Mouse (Mus musculus) limb, embryonic 14.5 days (tissue): ENCODE data around the gene Ppp2r2c. TPM values are rescaled to one million over a fixed set of nuclear protein-coding genes. Genes with fewer than 3 reads are reported as not detected.

Source experiments
- ATAC-seq: fragments of 200-750 bp; cut with Nextera tagmentation; 2 replicates; pipeline ENCODE4 v1.8.0; 2017; ENCODE audit warnings: low read depth, moderate number of reproducible peaks, moderate TSS enrichment; ENCODE audit not compliant: low FRiP score
- DNase-seq: peaks from one replicate; pipeline ENCODE4 v3.0.0-alpha.2; 2015; ENCODE audit warnings: low spot score
- H3K27ac ChIP-seq: fragments of 300-500 bp; sonication (generic); replicated peaks from 2 replicates; pipeline ENCODE4 v1.5.1; 2014; ENCODE audit warnings: low read depth, mild to moderate bottlenecking, low read length, moderate library complexity, mixed read lengths
- H3K27me3 ChIP-seq: fragments of 300-500 bp; sonication (generic); 2 replicates; pipeline ENCODE4 v1.6.1; 2014; ENCODE audit warnings: low read length, mixed read lengths; ENCODE audit not compliant: control insufficient read depth, insufficient read depth
- H3K36me3 ChIP-seq: fragments of 300-500 bp; sonication (generic); 2 replicates; pipeline ENCODE4 v1.6.1; 2014; ENCODE audit warnings: mild to moderate bottlenecking, low read length, moderate library complexity, mixed read lengths; ENCODE audit not compliant: control insufficient read depth, insufficient read depth
- H3K4me1 ChIP-seq: fragments of 300-500 bp; sonication (generic); 2 replicates; pipeline ENCODE4 v1.6.1; 2014; ENCODE audit warnings: antibody characterized with exemption, low read length, mixed read lengths; ENCODE audit not compliant: control insufficient read depth, insufficient read depth
- H3K4me2 ChIP-seq: fragments of 300-500 bp; sonication (generic); replicated peaks from 2 replicates; pipeline ENCODE4 v1.6.1; 2014; ENCODE audit warnings: low read depth, mild to moderate bottlenecking, low read length, moderate library complexity; ENCODE audit not compliant: severe bottlenecking
- H3K4me3 ChIP-seq: fragments of 300-500 bp; sonication (generic); replicated peaks from 2 replicates; pipeline ENCODE4 v1.5.1; 2014; ENCODE audit warnings: low read length
- H3K9ac ChIP-seq: fragments of 300-500 bp; sonication (generic); 2 replicates; pipeline ENCODE4 v1.6.1; 2014; ENCODE audit warnings: mild to moderate bottlenecking, low read depth, low read length, moderate library complexity; ENCODE audit not compliant: severe bottlenecking
- H3K9me3 ChIP-seq: fragments of 300-500 bp; sonication (generic); 2 replicates; pipeline ENCODE4 v1.6.1; 2016; ENCODE audit warnings: low read length; ENCODE audit not compliant: control insufficient read depth
- POLR2A ChIP-seq: fragments of 200-500 bp; IDR thresholded peaks from 2 replicates; pipeline ENCODE4 v1.8.0; 2012; ENCODE audit warnings: inconsistent platforms, mild to moderate bottlenecking, moderate library complexity, borderline replicate concordance; ENCODE audit not compliant: insufficient read depth, insufficient read length; ENCODE audit errors: extremely low read depth
- WGBS: fragments of 180-500 bp; shearing (Covaris S2); extraction: QIAGEN DNeasy Blood & Tissue Kit; methylation state at CpG from one replicate; pipeline ENCODE4 v1.1.7; 2014; 5-methylcytosine and 5-hydroxymethylcytosine counted together
- polyA plus RNA-seq, 2 experiments: library from polyadenylated mRNA; depleted of rRNA in 1 of 2; stranded (reverse) in 1 of 2; unstranded in 1 of 2; fragments of >200 nt; fragmentation: Nextera tagmentation in 1 of 2; extraction: Ambion mirVana in 1 of 2; gene quantifications; 2 replicates each; pipeline versions ENCODE4 v1.2.1 to v1.2.3; 2012 to 2014

The Ppp2r2c gene
- polyA plus RNA-seq, 2 experiments: 0.11 to 0.63 TPM

DNA sequence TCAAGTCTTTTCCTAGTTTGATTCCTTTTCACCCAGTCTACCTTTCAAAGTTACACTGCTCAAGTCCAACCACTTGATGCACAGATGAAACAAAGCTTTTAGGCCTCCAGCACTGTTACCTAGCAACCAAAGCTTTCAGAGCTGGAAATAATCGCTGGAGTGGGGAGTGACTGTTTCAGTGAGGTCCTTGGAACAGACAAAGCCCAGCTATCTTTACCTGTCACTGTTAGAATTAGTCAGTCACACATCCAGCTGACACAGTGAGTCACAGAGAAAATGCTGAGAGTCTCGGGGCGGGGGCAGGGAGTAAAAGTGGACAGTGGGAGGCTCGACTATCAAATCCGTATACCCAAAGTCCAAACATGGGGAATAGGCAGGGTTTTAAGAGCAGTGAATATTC, 92.2 kb downstream of the Ppp2r2c start:
- no peaks in the 10 kb centered on the region for H3K27me3 ChIP-seq
- no peak for TF ChIP-seq POLR2A
- H3K9ac ChIP-seq: no peak overlapping the region
- H3K4me3 ChIP-seq: no peak overlapping the region
- DNase-seq (no peak), ATAC-seq (no peak)
- no peak overlapping the region for H3K4me2 ChIP-seq
- H3K4me1 ChIP-seq: no peaks in the 10 kb centered on the region
- 64% methylated on average over 5 of the region's 5 CpGs for WGBS
- H3K27ac ChIP-seq: no peak overlapping the region
- H3K36me3 ChIP-seq: peaks cover 8% of the 10 kb centered on the region
- H3K9me3 ChIP-seq: no peaks in the 10 kb centered on the region

- no peak overlapping the region for H3K4me2 ChIP-seq
- H3K4me3 ChIP-seq: no peak overlapping the region
- no peaks in the 10 kb centered on the region for H3K27me3 ChIP-seq
- DNase-seq: no peak
- no peak overlapping the region for H3K27ac ChIP-seq
- H3K4me1 ChIP-seq: no peaks in the 10 kb centered on the region
- WGBS: 90% methylated on average over 8 of the region's 8 CpGs
- H3K36me3 ChIP-seq: peaks cover 58% of the 10 kb centered on the region
- ATAC-seq: no peak
- H3K9me3 ChIP-seq: no peaks in the 10 kb centered on the region
- TF ChIP-seq POLR2A: no peak
- no peak overlapping the region for H3K9ac ChIP-seq
Measured at GRCm38 (mm10) chr5:36971587-36971986, 103.3 kb downstream of the Ppp2r2c start.

DNA sequence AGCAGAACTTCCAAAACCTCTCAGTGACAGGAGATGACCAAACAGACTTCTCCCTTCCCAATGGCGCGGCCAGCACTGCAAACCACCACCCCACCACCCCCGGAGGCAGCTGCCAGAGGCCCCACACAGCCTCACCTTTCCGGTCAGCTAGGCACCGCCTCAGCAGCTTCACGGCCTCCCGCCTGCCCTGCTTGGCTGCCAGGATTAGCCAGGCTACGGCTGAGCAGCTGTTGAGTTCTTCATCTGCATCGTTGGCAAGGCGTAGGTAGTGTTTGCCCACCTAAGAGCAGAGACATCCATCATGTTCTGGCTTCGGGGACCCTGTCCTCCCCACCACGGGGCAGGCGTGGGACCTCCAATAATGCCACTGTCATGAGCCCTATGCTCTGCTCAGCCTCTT, 107.0 kb downstream of the Ppp2r2c start:
- Histone ChIP-seq H3K4me3 (no peak overlapping the region), H3K36me3 (peaks cover 39% of the 10 kb centered on the region), H3K9ac (no peak overlapping the region), H3K4me1 (no peaks in the 10 kb centered on the region), H3K9me3 (no peaks in the 10 kb centered on the region), H3K4me2 (no peak overlapping the region), H3K27me3 (no peaks in the 10 kb centered on the region), H3K27ac (no peak overlapping the region)
- no peak for TF ChIP-seq POLR2A
- 91% methylated on average over 13 of the region's 13 CpGs for WGBS
- ATAC-seq (no peak), DNase-seq (no peak)

GRCm38 (mm10) chr5:36977809-36978208, 109.5 kb downstream of the Ppp2r2c start:
- ATAC-seq: no peak; the same call in 1 of the 2 replicates
- no peak for TF ChIP-seq POLR2A
- no peak for DNase-seq
- WGBS: 63% methylated on average over 9 of the region's 9 CpGs
- Histone ChIP-seq H3K9ac (no peak overlapping the region), H3K27ac (no peak overlapping the region), H3K4me3 (no peak overlapping the region), H3K4me2 (no peak overlapping the region), H3K36me3 (peaks cover 26% of the 10 kb centered on the region), H3K27me3 (no peaks in the 10 kb centered on the region), H3K9me3 (no peaks in the 10 kb centered on the region), H3K4me1 (no peaks in the 10 kb centered on the region)

DNA sequence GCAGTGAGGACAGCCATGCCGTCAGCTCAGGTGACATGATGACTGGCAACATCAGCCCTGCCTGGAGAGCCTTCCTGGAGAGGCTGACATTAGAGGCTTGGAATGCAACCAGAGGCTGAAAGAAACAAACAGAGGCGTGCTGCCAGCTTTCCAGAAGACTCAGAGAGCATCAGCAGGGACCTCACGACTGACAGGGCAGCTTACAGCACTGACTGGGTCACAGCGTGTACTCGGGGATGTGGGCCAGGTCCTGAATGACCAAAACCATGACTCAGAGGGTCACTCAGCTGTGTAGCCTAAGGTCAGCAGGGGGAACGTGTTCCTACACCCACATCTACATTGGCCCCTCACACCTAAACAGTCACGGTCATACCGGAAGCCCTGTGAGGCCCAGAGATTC, 110.7 kb downstream of the Ppp2r2c start:
- no peak for ATAC-seq

GRCm38 (mm10) chr5:36979631-36980030, 111.3 kb downstream of the Ppp2r2c start:
- H3K9ac ChIP-seq: no peak overlapping the region
- no peak for DNase-seq
- no peak for ATAC-seq

More for the DNA sequence above, 110.7 kb downstream of the Ppp2r2c start:
- Histone ChIP-seq H3K27me3 (no peaks in the 10 kb centered on the region), H3K36me3 (peaks cover 19% of the 10 kb centered on the region), H3K9me3 (no peaks in the 10 kb centered on the region), H3K4me2 (no peak overlapping the region), H3K27ac (no peak overlapping the region), H3K4me1 (no peaks in the 10 kb centered on the region), H3K4me3 (no peak overlapping the region), H3K9ac (no peak overlapping the region)
- WGBS: 80% methylated on average over 8 of the region's 8 CpGs
- no peak for TF ChIP-seq POLR2A
- no peak for DNase-seq

More at GRCm38 (mm10) chr5:36979631-36980030, 111.3 kb downstream of the Ppp2r2c start:
- no peak overlapping the region for H3K4me2 ChIP-seq
- no peaks in the 10 kb centered on the region for H3K9me3 ChIP-seq
- H3K27ac ChIP-seq: no peak overlapping the region
- no peak overlapping the region for H3K4me3 ChIP-seq
- WGBS: 82% methylated on average over 7 of the region's 7 CpGs
- peaks cover 19% of the 10 kb centered on the region for H3K36me3 ChIP-seq
- H3K4me1 ChIP-seq: no peaks in the 10 kb centered on the region
- no peaks in the 10 kb centered on the region for H3K27me3 ChIP-seq
- TF ChIP-seq POLR2A: no peak
